Mouse (Mus musculus) stomach, embryonic 14.5 days (tissue): Measurements from ENCODE around the gene Smim12. TPM values are rescaled to one million over a fixed set of nuclear protein-coding genes. Genes with fewer than 3 reads are reported as not detected.

Experiments
- ATAC-seq: fragments of 200-750 bp; cut with Nextera tagmentation; 2 replicates; pipeline ENCODE4 v1.8.0; 2017; ENCODE audit warnings: low read depth, moderate TSS enrichment; ENCODE audit not compliant: insufficient number of reproducible peaks, insufficient read depth, low FRiP score
- H3K27ac ChIP-seq: fragments of 300-500 bp; sonication (generic); 2 replicates; pipeline ENCODE4 v1.5.1; 2014; ENCODE audit warnings: mild to moderate bottlenecking, low read length, moderate library complexity, mixed read lengths
- H3K27me3 ChIP-seq: fragments of 300-500 bp; sonication (generic); 2 replicates; pipeline ENCODE4 v1.6.1; 2014; ENCODE audit warnings: low read length, control low read depth, mixed read lengths; ENCODE audit not compliant: control insufficient read depth, insufficient read depth
- H3K36me3 ChIP-seq: fragments of 300-500 bp; sonication (generic); 2 replicates; pipeline ENCODE4 v1.6.1; 2014; ENCODE audit warnings: mild to moderate bottlenecking, control low read depth, low read length, moderate library complexity, mixed read lengths; ENCODE audit not compliant: control insufficient read depth, insufficient read depth
- H3K4me1 ChIP-seq: fragments of 300-500 bp; sonication (generic); 2 replicates; pipeline ENCODE4 v1.6.1; 2014; ENCODE audit warnings: low read length, control low read depth, mixed read lengths; ENCODE audit not compliant: control insufficient read depth, insufficient read depth
- H3K4me2 ChIP-seq: fragments of 300-500 bp; sonication (generic); replicated peaks from 2 replicates; pipeline ENCODE4 v1.6.1; 2014; ENCODE audit warnings: low read depth, low read length, control low read depth
- H3K4me3 ChIP-seq: fragments of 300-500 bp; sonication (generic); 2 replicates; pipeline ENCODE4 v1.5.1; 2014; ENCODE audit warnings: low read depth, low read length, control low read depth
- H3K9ac ChIP-seq: fragments of 300-500 bp; sonication (generic); replicated peaks from 2 replicates; pipeline ENCODE4 v1.6.1; 2014; ENCODE audit warnings: low read depth, mild to moderate bottlenecking, control low read depth, low read length, moderate library complexity, mixed read lengths
- H3K9me3 ChIP-seq: fragments of 300-500 bp; sonication (generic); 2 replicates; pipeline ENCODE4 v1.6.1; 2016; ENCODE audit warnings: low read depth, low read length, control low read depth; ENCODE audit not compliant: control insufficient read depth
- WGBS: fragments of 180-500 bp; shearing (Covaris S2); extraction: QIAGEN DNeasy Blood & Tissue Kit; methylation state at CpG from one replicate; pipeline ENCODE4 v1.1.7; 2014; 5-methylcytosine and 5-hydroxymethylcytosine counted together
- polyA plus RNA-seq: library from polyadenylated mRNA; unstranded; fragments of >200 nt; fragmentation: Nextera tagmentation; extraction: Ambion mirVana; gene quantifications from 2 replicates; pipeline ENCODE4 v1.2.1, GENCODE M21; 2014

Smim12 gene
- polyA plus RNA-seq, 1 experiment from 2014 or later, result 55.4 TPM

DNA sequence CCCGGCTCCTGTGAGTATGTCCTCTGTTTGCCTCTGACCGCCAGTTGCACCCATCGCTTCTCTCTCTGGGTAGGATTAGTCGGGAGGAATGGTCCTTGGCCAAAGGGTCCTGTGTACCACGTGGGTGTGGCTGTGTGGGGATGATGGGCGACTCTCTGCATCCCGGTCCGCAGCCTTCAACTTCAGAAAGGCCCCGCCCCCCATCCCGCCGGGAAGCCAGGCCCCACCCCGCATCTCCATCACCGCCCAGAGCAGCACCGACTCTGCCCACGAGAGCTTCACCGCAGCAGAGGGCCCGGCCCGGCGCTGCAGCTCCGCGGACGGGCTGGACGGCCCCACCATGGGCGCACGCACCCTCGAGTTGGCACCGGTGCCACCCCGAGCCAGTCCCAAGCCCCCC lies 29.1 kb upstream of the Smim12 start:
- Histone ChIP-seq H3K27me3 (peaks cover 11% of the 10 kb centered on the region; the same call in 1 of the 2 replicates), H3K4me3 (no peak overlapping the region), H3K27ac (no peak overlapping the region), H3K9me3 (no peaks in the 10 kb centered on the region), H3K4me2 (no peak overlapping the region), H3K36me3 (no peaks in the 10 kb centered on the region), H3K4me1 (no peaks in the 10 kb centered on the region), H3K9ac (no peak overlapping the region)
- 18% methylated on average over 28 of the region's 28 CpGs for WGBS
- ATAC-seq, result no peak

DNA sequence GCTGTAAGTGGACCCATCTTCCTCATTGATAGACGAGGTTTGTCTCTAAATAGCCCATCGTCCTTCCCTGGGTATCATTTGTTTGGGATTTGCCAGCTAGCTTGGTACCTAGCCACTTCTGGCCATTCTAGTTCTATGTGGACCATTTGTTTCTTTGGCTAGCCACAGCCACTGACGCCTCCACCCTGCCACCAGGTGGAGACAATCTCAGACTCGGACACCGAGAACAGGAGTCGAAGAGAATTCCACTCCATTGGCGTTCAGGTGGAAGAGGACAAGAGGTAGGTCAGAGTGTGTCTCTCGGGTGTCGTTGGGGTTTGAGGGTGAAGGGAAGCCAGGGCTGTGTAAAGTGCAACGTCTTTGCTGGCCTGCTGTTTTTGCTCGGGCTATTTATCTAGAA lies 28.5 kb upstream of the Smim12 start:
- H3K27ac ChIP-seq, result no peak overlapping the region
- ATAC-seq, result no peak
- 45% methylated on average over 11 of the region's 11 CpGs for WGBS

GRCm38 (mm10) chr4:127215799-127216198 lies 27.8 kb upstream of the Smim12 start:
- no peak overlapping the region for H3K4me3 ChIP-seq
- H3K4me1 ChIP-seq, result no peaks in the 10 kb centered on the region
- peaks cover 11% of the 10 kb centered on the region; the same call in 1 of the 2 replicates for H3K27me3 ChIP-seq
- H3K27ac ChIP-seq, result no peak overlapping the region
- no peaks in the 10 kb centered on the region for H3K9me3 ChIP-seq
- H3K9ac ChIP-seq, result no peak overlapping the region
- ATAC-seq, result no peak
- 68% methylated on average over 5 of the region's 9 CpGs for WGBS
- no peaks in the 10 kb centered on the region for H3K36me3 ChIP-seq
- H3K4me2 ChIP-seq, result no peak overlapping the region

More for the DNA sequence above, 28.5 kb upstream of the Smim12 start:
- Histone ChIP-seq H3K4me2 (no peak overlapping the region), H3K36me3 (no peaks in the 10 kb centered on the region), H3K4me1 (no peaks in the 10 kb centered on the region), H3K9me3 (no peaks in the 10 kb centered on the region), H3K9ac (no peak overlapping the region), H3K27me3 (peaks cover 11% of the 10 kb centered on the region; the same call in 1 of the 2 replicates), H3K4me3 (no peak overlapping the region)

DNA sequence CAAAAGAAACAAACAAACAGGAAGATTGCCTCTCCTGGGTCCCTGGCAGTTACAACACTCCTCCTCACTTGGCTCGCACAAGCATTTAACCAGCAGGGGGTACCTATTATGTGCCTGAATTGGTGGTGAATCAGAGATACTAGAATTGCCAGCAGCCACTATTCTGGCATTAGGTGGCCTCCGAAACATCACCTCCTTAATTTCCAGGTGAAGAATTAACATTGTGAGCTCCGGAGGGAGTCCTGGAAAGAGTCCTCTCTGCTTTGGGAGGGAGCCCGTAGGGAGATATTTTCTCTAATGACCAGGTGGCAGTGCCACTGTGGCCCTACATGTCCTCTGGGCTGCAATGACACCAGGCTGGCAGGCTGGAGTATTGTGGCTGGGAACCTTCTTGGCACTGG lies 27.3 kb upstream of the Smim12 start:
- no peak overlapping the region for H3K27ac ChIP-seq
- H3K36me3 ChIP-seq, result no peaks in the 10 kb centered on the region
- H3K27me3 ChIP-seq, result peaks cover 11% of the 10 kb centered on the region; the same call in 1 of the 2 replicates
- no peak overlapping the region for H3K9ac ChIP-seq
- no peaks in the 10 kb centered on the region for H3K9me3 ChIP-seq
- no peak for ATAC-seq
- no peaks in the 10 kb centered on the region for H3K4me1 ChIP-seq
- 76% methylated on average over 4 of the region's 4 CpGs for WGBS
- H3K4me3 ChIP-seq, result no peak overlapping the region
- H3K4me2 ChIP-seq, result no peak overlapping the region

GRCm38 (mm10) chr4:127217048-127217447 lies 26.5 kb upstream of the Smim12 start:
- WGBS, result 78% methylated on average over 11 of the region's 11 CpGs
- no peaks in the 10 kb centered on the region for H3K4me1 ChIP-seq
- H3K4me2 ChIP-seq, result no peak overlapping the region
- H3K9me3 ChIP-seq, result no peaks in the 10 kb centered on the region
- H3K9ac ChIP-seq, result no peak overlapping the region
- no peak overlapping the region for H3K27ac ChIP-seq
- peaks cover 11% of the 10 kb centered on the region; the same call in 1 of the 2 replicates for H3K27me3 ChIP-seq
- ATAC-seq, result no peak
- no peak overlapping the region for H3K4me3 ChIP-seq
- no peaks in the 10 kb centered on the region for H3K36me3 ChIP-seq

- H3K9me3 ChIP-seq, result no peaks in the 10 kb centered on the region
- 26% methylated on average over 10 of the region's 10 CpGs for WGBS
- no peak overlapping the region for H3K9ac ChIP-seq
- no peak for ATAC-seq
- 0 out of 2 replicates have a peak, but pooled peaks cover 15% of the 10 kb centered on the region for H3K27me3 ChIP-seq
- H3K36me3 ChIP-seq, result no peaks in the 10 kb centered on the region
- no peak overlapping the region for H3K4me2 ChIP-seq
- H3K4me1 ChIP-seq, result no peaks in the 10 kb centered on the region
- no peak overlapping the region for H3K27ac ChIP-seq
- no peak overlapping the region for H3K4me3 ChIP-seq
Observed at GRCm38 (mm10) chr4:127223291-127223690, 20.3 kb upstream of the Smim12 start.

- Histone ChIP-seq H3K4me3 (no peak overlapping the region), H3K9ac (no peak overlapping the region), H3K27ac (no peak overlapping the region), H3K4me1 (no peaks in the 10 kb centered on the region), H3K4me2 (no peak overlapping the region), H3K36me3 (no peaks in the 10 kb centered on the region), H3K9me3 (no peaks in the 10 kb centered on the region), H3K27me3 (0 out of 2 replicates have a peak, but pooled peaks cover 15% of the 10 kb centered on the region)
- WGBS, result 62% methylated on average over 4 of the region's 4 CpGs
- no peak for ATAC-seq
Observed at GRCm38 (mm10) chr4:127223755-127224154, 19.8 kb upstream of the Smim12 start.

- Histone ChIP-seq H3K27me3 (0 out of 2 replicates have a peak, but pooled peaks cover 15% of the 10 kb centered on the region), H3K4me2 (no peak overlapping the region)
Observed at GRCm38 (mm10) chr4:127224444-127225100, 19.0 kb upstream of the Smim12 start.

GRCm38 (mm10) chr4:127226067-127226466 lies 17.5 kb upstream of the Smim12 start:
- H3K4me1 ChIP-seq, result no peaks in the 10 kb centered on the region
- H3K27ac ChIP-seq, result no peak overlapping the region
- no peak for ATAC-seq
- no peak overlapping the region for H3K4me2 ChIP-seq
- H3K36me3 ChIP-seq, result no peaks in the 10 kb centered on the region
- 63% methylated on average over 4 of the region's 4 CpGs for WGBS
- H3K27me3 ChIP-seq, result 0 out of 2 replicates have a peak, but pooled peaks cover 15% of the 10 kb centered on the region
- H3K9me3 ChIP-seq, result no peaks in the 10 kb centered on the region
- no peak overlapping the region for H3K9ac ChIP-seq
- no peak overlapping the region for H3K4me3 ChIP-seq

More at GRCm38 (mm10) chr4:127224444-127225100, 19.0 kb upstream of the Smim12 start:
- WGBS, result 20% methylated on average over 19 of the region's 19 CpGs
- H3K4me1 ChIP-seq, result no peaks in the 10 kb centered on the region
- H3K27ac ChIP-seq, result no peak overlapping the region
- ATAC-seq, result no peak
- H3K36me3 ChIP-seq, result no peaks in the 10 kb centered on the region
- no peak overlapping the region for H3K4me3 ChIP-seq
- no peak overlapping the region for H3K9ac ChIP-seq
- H3K9me3 ChIP-seq, result no peaks in the 10 kb centered on the region
